Mouse (Mus musculus): ENCODE measurements around the gene Slc16a8. TPM values are rescaled to one million over a fixed set of nuclear protein-coding genes. Genes with fewer than 3 reads are reported as not detected.
A peak's percentile ranks its signal among the peaks of the same experiment; 100 is the strongest.

Slc16a8 gene
- polyA plus RNA-seq, 1 experiment from 2014 or later: 0.81 TPM

DNA sequence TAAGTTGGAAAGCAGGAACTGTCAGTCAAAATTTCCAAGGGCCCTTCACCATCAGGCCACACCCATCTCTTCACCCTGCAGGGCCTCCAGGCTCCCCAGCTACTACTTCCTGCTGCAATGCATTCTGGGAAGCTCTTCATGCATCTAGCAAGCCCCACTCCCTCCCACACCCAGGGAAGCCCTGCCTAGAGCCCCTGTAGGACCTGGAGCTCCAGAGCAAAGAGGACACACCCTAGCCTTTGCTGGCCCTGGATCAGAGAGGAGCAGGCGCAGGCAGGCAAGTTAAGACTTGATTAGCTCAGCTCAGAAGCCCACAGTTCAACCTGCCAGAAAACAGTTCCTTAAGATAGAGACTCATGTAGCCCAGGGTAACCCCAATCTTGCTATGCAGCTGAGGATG lies 26.8 kb upstream of the Slc16a8 start:
- whole genome bisulfite sequencing: 96% methylated on average over 1 of the region's 1 CpGs
- ATAC-seq (replicated peaks): no peak
- Histone ChIP-seq H3K4me2 (replicated peaks) (no peak overlapping the region), H3K4me3 (no peak overlapping the region), H3K4me1 (no peaks in the 10 kb centered on the region), H3K9ac (replicated peaks) (no peak overlapping the region), H3K27ac (replicated peaks) (no peak overlapping the region), H3K27me3 (no peaks in the 10 kb centered on the region), H3K9me3 (no peaks in the 10 kb centered on the region), H3K36me3 (no peaks in the 10 kb centered on the region)

DNA sequence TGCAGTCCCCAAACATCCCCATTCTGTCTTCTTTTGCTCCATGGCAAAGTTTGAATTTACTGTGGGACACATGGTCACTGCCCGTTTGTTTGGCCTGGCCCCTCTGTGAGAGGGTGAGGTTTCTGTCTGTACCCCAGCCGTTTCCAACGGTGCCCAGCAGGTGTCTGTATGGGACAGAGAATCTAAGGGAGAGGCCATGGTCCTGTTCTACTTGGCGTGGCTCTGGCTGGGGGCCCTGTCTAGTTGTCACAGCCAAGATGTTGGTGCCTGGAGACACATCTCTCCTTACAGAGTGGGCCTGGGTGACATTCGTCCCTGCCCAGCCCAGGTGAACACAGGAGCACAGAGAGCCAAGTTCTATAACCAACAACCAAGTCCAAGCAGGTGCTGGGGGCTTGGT lies 26.3 kb upstream of the Slc16a8 start:
- WGBS: 60% methylated on average over 5 of the region's 5 CpGs
- no peak overlapping the region for H3K4me2 ChIP-seq (replicated peaks)
- no peak overlapping the region for H3K4me3 ChIP-seq
- no peaks in the 10 kb centered on the region for H3K27me3 ChIP-seq
- H3K9me3 ChIP-seq: no peaks in the 10 kb centered on the region
- H3K9ac ChIP-seq (replicated peaks): no peak overlapping the region
- no peak for ATAC-seq (replicated peaks)
- H3K27ac ChIP-seq (replicated peaks): no peak overlapping the region
- no peaks in the 10 kb centered on the region for H3K36me3 ChIP-seq
- no peaks in the 10 kb centered on the region for H3K4me1 ChIP-seq

DNA sequence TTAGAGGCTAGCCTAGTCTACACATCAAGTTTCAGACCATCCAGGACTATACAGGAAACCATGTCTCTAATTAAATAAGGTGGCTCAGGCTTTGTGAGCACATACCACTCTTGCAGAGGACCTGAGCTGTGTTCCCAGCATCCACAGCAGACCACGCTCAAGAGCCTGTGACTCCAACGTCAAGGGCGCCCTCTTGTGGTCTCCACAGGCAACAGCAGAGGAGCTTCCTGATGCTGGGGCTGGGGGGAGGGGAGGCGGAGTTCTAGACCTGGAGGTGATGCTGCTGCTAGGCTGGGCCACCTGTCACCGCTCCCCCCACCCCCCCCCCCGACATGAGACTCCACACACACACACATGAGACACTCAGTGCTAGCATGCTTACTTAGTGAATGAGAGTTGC lies 25.6 kb upstream of the Slc16a8 start:
- Histone ChIP-seq H3K4me2 (replicated peaks) (no peak overlapping the region), H3K4me3 (no peak overlapping the region), H3K27ac (replicated peaks) (no peak overlapping the region), H3K4me1 (no peaks in the 10 kb centered on the region), H3K27me3 (no peaks in the 10 kb centered on the region), H3K36me3 (no peaks in the 10 kb centered on the region), H3K9ac (replicated peaks) (no peak overlapping the region), H3K9me3 (no peaks in the 10 kb centered on the region)
- WGBS: 32% methylated on average over 6 of the region's 6 CpGs
- no peak for ATAC-seq (replicated peaks)

DNA sequence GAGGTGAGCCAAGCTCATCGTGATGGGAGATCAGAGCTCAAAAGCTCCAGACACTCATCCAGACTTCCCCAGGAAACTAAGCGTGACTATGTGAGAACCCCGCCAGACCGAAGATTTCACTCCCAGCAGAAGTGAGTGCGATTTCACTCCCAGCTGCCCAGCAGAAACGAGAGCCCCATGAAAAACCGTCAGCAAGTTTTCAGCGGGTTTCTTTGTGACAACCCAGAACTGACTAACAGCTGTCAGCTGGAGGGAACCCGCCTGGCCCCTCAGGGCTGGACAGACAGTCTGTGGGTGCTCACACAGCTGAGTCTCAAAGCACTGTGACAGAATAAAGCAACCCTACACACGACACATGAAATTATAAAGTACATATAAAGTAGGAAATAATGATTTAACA lies 23.2 kb upstream of the Slc16a8 start:
- H3K4me1 ChIP-seq: no peaks in the 10 kb centered on the region
- no peak overlapping the region for H3K27ac ChIP-seq (replicated peaks)
- no peak overlapping the region for H3K4me3 ChIP-seq
- H3K9ac ChIP-seq (replicated peaks): no peak overlapping the region
- H3K9me3 ChIP-seq: no peaks in the 10 kb centered on the region
- no peaks in the 10 kb centered on the region for H3K27me3 ChIP-seq
- 71% methylated on average over 10 of the region's 10 CpGs for WGBS
- no peak for ATAC-seq (replicated peaks)
- no peaks in the 10 kb centered on the region for H3K36me3 ChIP-seq
- no peak overlapping the region for H3K4me2 ChIP-seq (replicated peaks)

DNA sequence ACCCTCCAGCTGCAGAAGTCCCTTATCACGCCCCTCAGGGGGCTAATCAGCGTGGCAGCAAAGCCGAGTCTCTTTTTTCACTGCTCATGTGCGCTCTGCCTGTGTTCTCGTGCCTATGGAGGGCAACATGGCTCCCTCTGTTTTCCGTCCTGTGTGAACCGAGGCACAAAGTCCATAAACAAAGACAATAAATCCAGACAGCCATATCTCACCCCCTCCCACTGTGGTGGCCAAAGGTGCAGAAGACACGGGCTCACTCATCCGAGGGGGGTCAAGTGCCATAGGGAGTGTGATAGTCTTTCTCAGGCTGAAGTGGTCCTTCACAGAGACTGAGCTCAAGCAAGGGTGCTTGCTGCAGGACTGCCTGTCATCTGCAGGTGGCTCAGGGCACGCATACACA lies 18.5 kb upstream of the Slc16a8 start:
- no peaks in the 10 kb centered on the region for H3K9me3 ChIP-seq
- peaks cover 14% of the 10 kb centered on the region for H3K4me1 ChIP-seq
- no peaks in the 10 kb centered on the region for H3K27me3 ChIP-seq
- H3K4me3 ChIP-seq: no peak overlapping the region
- no peak for ATAC-seq (replicated peaks)
- no peak overlapping the region for H3K9ac ChIP-seq (replicated peaks)
- WGBS: 62% methylated on average over 10 of the region's 10 CpGs
- H3K4me2 ChIP-seq (replicated peaks): no peak overlapping the region
- no peak overlapping the region for H3K27ac ChIP-seq (replicated peaks)
- no peaks in the 10 kb centered on the region for H3K36me3 ChIP-seq

DNA sequence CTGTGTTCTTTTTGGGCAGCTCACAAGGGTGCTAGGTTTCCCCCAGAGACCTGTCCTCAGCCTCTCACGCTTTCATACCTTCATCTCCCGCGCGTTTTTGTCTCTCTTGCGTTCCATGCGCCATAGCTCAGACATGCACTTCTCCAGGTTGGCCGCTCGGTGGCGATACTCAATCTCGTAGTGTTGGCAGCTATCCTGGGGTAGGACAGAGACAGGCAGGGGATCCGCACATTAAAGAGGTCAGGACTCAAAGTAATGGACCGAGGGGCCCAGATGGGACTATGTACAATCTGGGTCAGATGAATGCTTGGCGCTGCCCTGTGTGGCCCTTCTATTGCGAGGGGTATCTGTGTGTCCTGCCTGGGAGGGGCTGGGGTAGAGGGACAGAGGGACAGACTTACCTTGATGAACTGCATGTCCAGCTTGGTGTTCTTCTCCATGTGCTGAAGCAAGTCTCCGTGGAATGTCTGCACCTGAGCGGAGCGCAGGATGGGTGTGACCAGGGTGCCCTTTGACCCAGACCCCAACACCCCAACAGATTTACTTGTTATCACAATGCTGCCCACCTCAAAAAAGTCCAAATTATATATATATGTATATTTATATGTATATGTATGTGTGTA lies 16.7 kb upstream of the Slc16a8 start:
- ATAC-seq (replicated peaks): peak; percentile 46
- WGBS: 15% methylated on average over 17 of the region's 17 CpGs
- H3K9ac ChIP-seq (replicated peaks): peak overlapping the region; percentile 47
- peak overlapping the region; percentile 93 for H3K4me2 ChIP-seq (replicated peaks)
- peaks cover 14% of the 10 kb centered on the region for H3K4me1 ChIP-seq
- H3K27me3 ChIP-seq: no peaks in the 10 kb centered on the region
- peak overlapping the region; percentile 49 for H3K4me3 ChIP-seq
- no peak overlapping the region for H3K27ac ChIP-seq (replicated peaks)
- H3K9me3 ChIP-seq: no peaks in the 10 kb centered on the region
- no peaks in the 10 kb centered on the region for H3K36me3 ChIP-seq

DNA sequence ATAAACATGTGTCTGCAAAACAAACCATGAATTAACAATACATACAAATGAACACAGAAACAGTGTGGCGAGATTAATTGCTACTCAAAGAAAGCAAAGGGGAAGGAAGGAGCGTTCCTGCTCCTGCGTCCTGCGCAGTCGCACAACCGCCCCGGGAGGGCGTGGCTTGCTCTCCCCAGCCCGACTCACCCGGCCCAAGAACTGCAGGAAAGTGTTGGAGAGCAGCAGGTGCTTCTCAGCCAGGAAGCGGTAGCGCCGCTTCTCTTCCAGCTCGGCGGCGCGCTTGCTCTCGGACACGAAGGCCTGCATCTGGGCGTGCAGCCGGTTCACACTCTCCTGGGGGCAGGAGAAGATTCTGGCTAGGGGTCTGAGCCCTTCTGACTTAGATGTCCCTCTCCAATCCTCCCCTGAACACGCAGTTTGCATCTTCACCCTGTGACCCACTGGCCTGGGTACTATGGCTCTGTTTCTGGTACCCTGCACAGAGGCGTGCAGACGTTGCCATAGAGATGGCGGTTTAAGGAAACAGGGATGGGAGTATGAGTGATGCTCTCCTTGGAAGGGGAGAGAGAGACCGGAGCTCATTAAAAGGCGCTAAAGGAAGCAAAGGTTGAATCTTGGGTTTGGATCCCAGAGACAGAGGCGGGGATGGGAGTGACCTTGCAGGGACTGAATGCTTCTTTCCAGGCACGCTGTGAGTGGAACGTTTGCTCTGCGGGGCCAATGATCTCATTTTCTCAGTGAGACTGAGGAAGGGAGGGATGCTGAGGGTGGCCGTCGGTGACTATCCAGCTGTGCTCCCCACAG lies 16.0 kb upstream of the Slc16a8 start:
- peaks cover 14% of the 10 kb centered on the region for H3K4me1 ChIP-seq
- H3K4me3 ChIP-seq: peak overlapping the region; percentile 49
- no peaks in the 10 kb centered on the region for H3K9me3 ChIP-seq
- peak overlapping the region; percentile 47 for H3K9ac ChIP-seq (replicated peaks)
- ATAC-seq (replicated peaks): peak; percentile 76
- no peaks in the 10 kb centered on the region for H3K27me3 ChIP-seq
- H3K27ac ChIP-seq (replicated peaks): 0 out of 2 replicates have a peak overlapping the region, but pooled peaks have one; percentile 3
- peak overlapping the region; percentile 93 for H3K4me2 ChIP-seq (replicated peaks)
- H3K36me3 ChIP-seq: no peaks in the 10 kb centered on the region
- under 1% methylated on average over 33 of the region's 33 CpGs for WGBS

DNA sequence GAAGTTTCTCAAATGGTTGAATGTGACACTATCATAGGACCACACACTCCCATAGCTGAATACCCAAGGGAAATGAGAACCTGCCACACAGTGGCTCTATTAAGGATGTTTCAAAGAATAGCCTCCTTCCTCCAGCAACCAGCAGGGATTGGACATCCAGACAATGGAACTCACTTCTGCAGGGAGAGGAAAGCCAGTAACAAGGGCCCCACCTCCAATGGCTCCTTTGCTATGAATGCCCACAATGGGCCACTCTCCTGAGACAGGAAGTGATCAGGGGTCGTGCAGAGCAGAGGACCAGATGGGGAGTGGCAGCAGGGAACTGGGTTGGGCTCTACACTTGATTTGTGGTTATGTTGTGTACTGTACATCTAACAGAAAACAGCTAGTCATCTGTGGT lies 14.0 kb upstream of the Slc16a8 start:
- H3K36me3 ChIP-seq: no peaks in the 10 kb centered on the region
- no peak overlapping the region for H3K27ac ChIP-seq (replicated peaks)
- H3K27me3 ChIP-seq: no peaks in the 10 kb centered on the region
- H3K9me3 ChIP-seq: no peaks in the 10 kb centered on the region
- H3K4me3 ChIP-seq: no peak overlapping the region
- H3K4me2 ChIP-seq (replicated peaks): no peak overlapping the region
- no peak overlapping the region for H3K9ac ChIP-seq (replicated peaks)
- peaks cover 14% of the 10 kb centered on the region for H3K4me1 ChIP-seq
- no peak for ATAC-seq (replicated peaks)
- WGBS: 35% methylated on average over 1 of the region's 1 CpGs

DNA sequence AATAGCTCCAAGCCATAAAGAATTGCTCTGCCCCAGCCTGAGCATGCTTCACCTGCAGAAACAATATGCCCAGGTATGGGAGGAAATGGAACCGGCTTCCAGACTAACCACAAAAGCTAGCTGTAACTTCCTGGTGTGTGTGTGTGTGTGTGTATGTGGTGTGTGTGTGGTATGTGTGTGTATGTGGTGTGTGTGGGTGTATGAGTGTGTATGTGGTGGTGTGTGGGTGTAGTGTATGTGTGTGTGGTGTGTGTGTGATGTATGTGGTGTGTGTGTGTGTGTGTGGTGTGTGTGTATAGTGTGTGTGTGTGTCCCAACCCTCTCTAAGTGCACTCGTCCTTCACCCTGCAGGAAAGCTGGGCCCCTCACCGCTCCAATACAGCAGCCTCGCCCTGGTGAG lies 10.8 kb upstream of the Slc16a8 start:
- Histone ChIP-seq H3K9ac (replicated peaks) (no peak overlapping the region), H3K4me3 (no peak overlapping the region), H3K4me1 (peaks cover 22% of the 10 kb centered on the region), H3K27me3 (peaks cover 10% of the 10 kb centered on the region; the same call in 1 of the 2 replicates), H3K4me2 (replicated peaks) (no peak overlapping the region), H3K9me3 (no peaks in the 10 kb centered on the region), H3K27ac (replicated peaks) (no peak overlapping the region), H3K36me3 (no peaks in the 10 kb centered on the region)
- WGBS: 82% methylated on average over 4 of the region's 4 CpGs
- no peak for ATAC-seq (replicated peaks)

DNA sequence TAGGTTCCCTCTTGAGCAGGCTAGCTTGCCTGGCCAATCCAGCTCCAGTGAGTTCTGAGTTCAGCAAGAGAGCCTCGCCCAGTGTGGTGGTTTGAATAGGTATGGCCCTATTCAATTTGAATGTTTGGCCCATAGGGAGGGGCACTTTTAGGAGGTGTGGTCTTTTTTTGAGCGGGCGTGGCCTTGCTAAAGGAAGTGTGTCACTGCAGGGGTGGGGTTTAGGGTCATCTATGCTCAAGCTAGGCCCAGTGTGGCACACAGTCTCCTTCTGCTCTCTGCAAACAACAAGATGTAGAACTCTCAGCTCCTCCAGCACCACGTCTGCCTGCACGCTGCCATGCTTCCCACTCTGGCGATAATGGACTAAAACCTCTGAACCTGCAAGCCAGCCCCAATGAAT lies 9.2 kb upstream of the Slc16a8 start:
- H3K36me3 ChIP-seq: no peaks in the 10 kb centered on the region
- H3K9ac ChIP-seq (replicated peaks): no peak overlapping the region
- ATAC-seq (replicated peaks): no peak
- H3K27ac ChIP-seq (replicated peaks): no peak overlapping the region
- peaks cover 24% of the 10 kb centered on the region for H3K27me3 ChIP-seq
- WGBS: 91% methylated on average over 6 of the region's 6 CpGs
- H3K4me2 ChIP-seq (replicated peaks): no peak overlapping the region
- H3K4me1 ChIP-seq: peaks cover 18% of the 10 kb centered on the region
- no peak overlapping the region for H3K4me3 ChIP-seq
- H3K9me3 ChIP-seq: no peaks in the 10 kb centered on the region

DNA sequence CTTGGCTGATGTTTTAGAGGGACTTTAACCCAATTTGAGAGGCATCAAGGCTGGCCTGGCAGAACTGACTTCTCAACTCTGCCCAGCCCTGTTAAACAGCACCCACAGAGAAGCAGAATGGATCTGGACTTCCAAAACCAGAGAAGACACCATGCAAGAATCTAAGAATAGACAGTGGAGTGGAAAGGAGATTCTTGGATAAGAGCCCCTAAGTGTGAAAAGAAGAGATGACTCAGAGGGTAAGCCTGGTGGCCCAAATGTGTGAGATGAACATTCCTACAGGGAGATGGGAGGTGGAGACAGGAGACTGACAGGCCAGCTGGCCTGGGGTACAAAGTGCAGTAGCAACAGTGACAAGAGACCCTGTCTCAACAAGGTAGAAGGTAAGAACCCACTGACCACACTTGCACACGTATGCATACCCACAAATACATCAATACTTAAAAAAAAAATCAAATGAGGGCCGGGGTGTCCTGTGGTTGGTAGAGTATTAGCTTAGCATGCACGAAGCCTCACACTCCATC lies 8.3 kb upstream of the Slc16a8 start:
- H3K27ac ChIP-seq (replicated peaks): no peak overlapping the region
- H3K36me3 ChIP-seq: no peaks in the 10 kb centered on the region
- H3K4me3 ChIP-seq: no peak overlapping the region
- 95% methylated on average over 3 of the region's 3 CpGs for WGBS
- H3K4me1 ChIP-seq: peaks cover 18% of the 10 kb centered on the region
- no peak for ATAC-seq (replicated peaks)
- peaks cover 27% of the 10 kb centered on the region for H3K27me3 ChIP-seq
- H3K9ac ChIP-seq (replicated peaks): no peak overlapping the region
- no peak overlapping the region for H3K4me2 ChIP-seq (replicated peaks)
- H3K9me3 ChIP-seq: no peaks in the 10 kb centered on the region

DNA sequence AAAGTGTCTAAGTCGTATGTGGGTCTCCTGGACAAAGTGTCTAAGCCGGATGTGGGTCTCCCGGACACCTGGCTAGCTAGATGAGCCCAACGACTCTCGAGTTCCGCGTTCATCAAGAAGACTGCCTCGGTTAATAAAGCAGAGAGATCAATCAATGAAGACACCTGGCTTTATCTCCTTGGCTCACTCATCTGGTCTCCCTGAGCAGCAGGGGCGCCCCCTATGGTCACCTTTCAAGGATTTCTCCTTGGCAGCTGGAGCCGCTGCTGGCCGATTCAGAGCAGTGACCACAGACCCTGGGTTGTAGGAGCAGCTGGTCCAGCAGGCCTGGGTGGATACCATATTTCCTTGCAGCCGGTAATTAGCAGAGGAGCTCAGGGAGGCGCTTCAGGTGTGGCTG lies 7.8 kb upstream of the Slc16a8 start:
- Histone ChIP-seq H3K9ac (replicated peaks) (no peak overlapping the region), H3K4me2 (replicated peaks) (peak overlapping the region; percentile 100), H3K27ac (replicated peaks) (no peak overlapping the region), H3K4me1 (peaks cover 18% of the 10 kb centered on the region), H3K4me3 (peak overlapping the region; percentile 68; the same call in 1 of the 2 replicates), H3K36me3 (no peaks in the 10 kb centered on the region), H3K27me3 (peaks cover 27% of the 10 kb centered on the region), H3K9me3 (no peaks in the 10 kb centered on the region)
- WGBS: 21% methylated on average over 13 of the region's 13 CpGs
- no peak for ATAC-seq (replicated peaks)
